Mouse (Mus musculus) adrenal gland, postnatal 10 days (tissue): Measurements from ENCODE around the gene Lgals12. TPM values are rescaled to one million over a fixed set of nuclear protein-coding genes. Genes with fewer than 3 reads are reported as not detected.

Experiments
- total RNA-seq, 2 experiments: library from RNA; stranded (reverse); gene quantifications; 2 replicates each; pipeline ENCODE4 v1.2.3; 2021

The Lgals12 gene
- total RNA-seq, 2 experiments from 2014 or later, result 20.3 to 29.6 TPM

Other genes with a start within 250 kb of the Lgals12 start
- gene Spindoc, start 224.2 kb downstream of the Lgals12 start, total RNA-seq, result 10 to 100 TPM; 23.2 to 23.8 TPM
- gene 2700081O15Rik, start 189.6 kb downstream of the Lgals12 start, total RNA-seq, result 10 to 100 TPM; 29.6 to 37.6 TPM
- 100 to 1,000 TPM; 128 to 139 TPM for gene Rtn3, start 123.9 kb downstream of the Lgals12 start, total RNA-seq
- gene Atl3, start 113.2 kb downstream of the Lgals12 start, total RNA-seq, result 100 to 1,000 TPM in 1 of 2 experiments, 10 to 100 TPM in 1; 92.3 to 110 TPM
- 10 to 100 TPM; 83.3 to 97.3 TPM for gene Pla2g16, start 49.7 kb downstream of the Lgals12 start, total RNA-seq
- under 1 TPM in 1 of 2 experiments, not detected in 1; 0.39 TPM for gene Hrasls5, start 5.3 kb upstream of the Lgals12 start, total RNA-seq
- gene Slc22a19, start 104.1 kb upstream of the Lgals12 start, total RNA-seq, result not detected
- under 1 TPM; 0.42 to 0.51 TPM for gene Slc22a26, start 195.5 kb upstream of the Lgals12 start, total RNA-seq